Mouse (Mus musculus) heart, embryonic 11.5 days (tissue): ENCODE data around the gene Nrxn1. TPM values are rescaled to one million over a fixed set of nuclear protein-coding genes. Genes with fewer than 3 reads are reported as not detected.
"Not testable (repeated sequence)": the region's sequence is repeated elsewhere in the genome, so short reads cannot be mapped to it uniquely, and the experiment has no call there.

Experiments used
- ATAC-seq: fragments of 200-750 bp; cut with Nextera tagmentation; replicated peaks from 2 replicates; pipeline ENCODE4 v1.8.0; 2017; ENCODE audit warnings: moderate library complexity; ENCODE audit not compliant: insufficient number of reproducible peaks, low FRiP score, low TSS enrichment
- H3K27ac ChIP-seq: fragments of 300-500 bp; sonication (generic); 2 replicates; pipeline ENCODE4 v1.5.1; 2014; ENCODE audit warnings: mild to moderate bottlenecking, low read depth, low read length
- H3K27me3 ChIP-seq: fragments of 300-500 bp; sonication (generic); 2 replicates; pipeline ENCODE4 v1.6.1; 2014; ENCODE audit warnings: mild to moderate bottlenecking, low read length, mixed read lengths; ENCODE audit not compliant: control insufficient read depth, insufficient read depth
- H3K36me3 ChIP-seq: fragments of 300-500 bp; sonication (generic); 2 replicates; pipeline ENCODE4 v1.6.1; 2014; ENCODE audit warnings: mild to moderate bottlenecking, low read length, moderate library complexity, mixed read lengths; ENCODE audit not compliant: control insufficient read depth, insufficient read depth
- H3K4me1 ChIP-seq: fragments of 300-500 bp; sonication (generic); 2 replicates; pipeline ENCODE4 v1.6.1; 2014; ENCODE audit warnings: low read length; ENCODE audit not compliant: control insufficient read depth, insufficient read depth
- H3K4me2 ChIP-seq: fragments of 300-500 bp; sonication (generic); 2 replicates; pipeline ENCODE4 v1.6.1; 2014; ENCODE audit warnings: mild to moderate bottlenecking, moderate library complexity
- H3K4me3 ChIP-seq: fragments of 300-500 bp; sonication (generic); 2 replicates; pipeline ENCODE4 v1.5.1; 2014; ENCODE audit warnings: low read depth, low read length
- H3K9ac ChIP-seq: fragments of 300-500 bp; sonication (generic); 2 replicates; pipeline ENCODE4 v1.6.1; 2014; ENCODE audit warnings: mild to moderate bottlenecking, low read depth, low read length, moderate library complexity
- H3K9me3 ChIP-seq: fragments of 300-500 bp; sonication (generic); replicated peaks from 2 replicates; pipeline ENCODE4 v1.6.1; 2016; ENCODE audit warnings: low read length; ENCODE audit not compliant: control insufficient read depth
- WGBS: fragments of 180-500 bp; shearing (Covaris S2); extraction: QIAGEN DNeasy Blood & Tissue Kit; methylation state at CpG from one replicate; pipeline ENCODE4 v1.1.7; 2014; ENCODE audit not compliant: insufficient replicate concordance; 5-methylcytosine and 5-hydroxymethylcytosine counted together
- polyA plus RNA-seq: library from polyadenylated mRNA; unstranded; fragments of >200 nt; fragmentation: Nextera tagmentation; extraction: Ambion mirVana; gene quantifications from 2 replicates; pipeline ENCODE4 v1.2.1, GENCODE M21; 2014

Gene Nrxn1
- polyA plus RNA-seq, 1 experiment from 2014 or later: 2.1 TPM

DNA sequence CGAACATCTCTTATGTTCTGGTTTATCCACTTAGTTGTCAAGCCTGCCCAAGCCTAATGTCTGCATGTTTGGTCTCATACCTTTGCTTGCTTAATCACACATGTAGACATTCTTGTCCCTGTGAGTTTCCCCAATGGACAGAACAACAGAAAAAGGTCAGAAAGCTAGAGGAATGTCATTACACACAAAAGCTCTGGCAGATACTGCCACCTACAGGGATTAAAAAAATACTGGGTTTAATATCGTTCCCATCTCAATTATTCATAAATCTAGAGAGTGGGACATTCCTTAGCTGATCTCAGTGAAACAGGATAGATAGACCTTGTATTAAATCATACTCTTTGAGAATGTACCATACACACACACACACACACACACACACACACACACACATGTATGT, 823.7 kb downstream of the Nrxn1 start:
- Histone ChIP-seq H3K4me3 (no peak overlapping the region), H3K27me3 (no peaks in the 10 kb centered on the region), H3K4me1 (no peaks in the 10 kb centered on the region), H3K27ac (no peak overlapping the region), H3K4me2 (no peak overlapping the region), H3K9ac (no peak overlapping the region), H3K9me3 (no peaks in the 10 kb centered on the region), H3K36me3 (no peaks in the 10 kb centered on the region)
- no peak for ATAC-seq
- WGBS: 77% methylated on average over 2 of the region's 2 CpGs

DNA sequence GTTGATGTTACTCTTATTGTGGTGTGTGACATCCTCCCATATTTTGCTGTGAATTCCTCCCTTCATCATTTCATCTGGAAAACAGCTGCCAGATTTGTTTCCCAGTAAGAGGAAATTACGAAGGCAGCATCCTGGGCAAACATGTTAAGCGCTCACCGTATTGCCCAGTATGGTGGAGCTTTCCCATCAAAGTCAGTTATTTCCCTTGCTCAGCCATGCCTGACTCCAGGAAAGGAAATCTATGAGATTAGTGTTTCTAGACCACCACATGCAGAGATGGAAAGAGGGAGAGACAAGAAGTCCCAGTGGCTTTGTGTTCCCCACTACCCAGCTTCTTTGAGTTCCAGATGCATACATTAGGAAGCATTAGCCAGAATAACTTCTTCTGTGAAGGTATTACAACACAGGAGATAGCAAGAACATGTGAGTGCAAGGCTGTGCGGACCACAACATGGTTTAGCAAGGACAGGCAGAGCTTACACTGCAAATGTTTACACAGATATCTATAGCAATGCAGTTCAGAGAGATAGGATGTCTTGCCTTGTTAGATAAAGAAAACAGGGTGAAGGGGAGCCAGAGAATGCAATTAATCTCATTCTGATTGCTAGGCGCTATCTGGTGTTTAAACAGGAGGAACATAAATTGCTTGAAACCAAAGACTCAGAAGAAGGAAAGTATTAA, 839.3 kb downstream of the Nrxn1 start:
- Histone ChIP-seq H3K4me1 (no peaks in the 10 kb centered on the region), H3K9me3 (no peaks in the 10 kb centered on the region), H3K27ac (no peak overlapping the region), H3K4me2 (no peak overlapping the region), H3K27me3 (no peaks in the 10 kb centered on the region), H3K36me3 (no peaks in the 10 kb centered on the region), H3K9ac (no peak overlapping the region), H3K4me3 (no peak overlapping the region)
- WGBS: 37% methylated on average over 5 of the region's 5 CpGs
- ATAC-seq: 0 out of 2 replicates have a peak, but pooled peaks have one; percentile 18

DNA sequence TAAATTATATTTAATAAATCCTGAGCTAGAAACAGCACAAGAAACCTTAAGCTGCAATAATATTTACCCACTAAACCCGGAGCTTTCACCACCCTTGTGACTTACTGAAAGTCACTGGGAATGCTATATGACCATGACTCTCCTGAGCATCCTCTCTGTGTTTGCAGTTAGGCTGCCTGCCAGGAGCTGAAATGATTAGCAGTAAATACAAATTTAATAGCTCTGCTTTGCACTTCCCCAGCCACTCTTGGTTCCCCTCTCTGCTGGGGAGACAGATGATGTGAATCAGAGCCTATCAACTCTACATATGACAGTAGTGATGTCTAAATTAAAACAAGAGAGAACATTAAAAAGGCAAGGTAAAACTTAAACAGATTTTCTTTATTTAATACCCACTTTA, 840.7 kb downstream of the Nrxn1 start:
- H3K4me1 ChIP-seq: no peaks in the 10 kb centered on the region
- no peaks in the 10 kb centered on the region for H3K27me3 ChIP-seq
- WGBS: 80% methylated on average over 1 of the region's 1 CpGs
- H3K4me3 ChIP-seq: no peak overlapping the region
- no peak overlapping the region for H3K27ac ChIP-seq
- ATAC-seq: no peak
- H3K4me2 ChIP-seq: no peak overlapping the region
- H3K9ac ChIP-seq: no peak overlapping the region
- H3K9me3 ChIP-seq: no peaks in the 10 kb centered on the region
- H3K36me3 ChIP-seq: no peaks in the 10 kb centered on the region

DNA sequence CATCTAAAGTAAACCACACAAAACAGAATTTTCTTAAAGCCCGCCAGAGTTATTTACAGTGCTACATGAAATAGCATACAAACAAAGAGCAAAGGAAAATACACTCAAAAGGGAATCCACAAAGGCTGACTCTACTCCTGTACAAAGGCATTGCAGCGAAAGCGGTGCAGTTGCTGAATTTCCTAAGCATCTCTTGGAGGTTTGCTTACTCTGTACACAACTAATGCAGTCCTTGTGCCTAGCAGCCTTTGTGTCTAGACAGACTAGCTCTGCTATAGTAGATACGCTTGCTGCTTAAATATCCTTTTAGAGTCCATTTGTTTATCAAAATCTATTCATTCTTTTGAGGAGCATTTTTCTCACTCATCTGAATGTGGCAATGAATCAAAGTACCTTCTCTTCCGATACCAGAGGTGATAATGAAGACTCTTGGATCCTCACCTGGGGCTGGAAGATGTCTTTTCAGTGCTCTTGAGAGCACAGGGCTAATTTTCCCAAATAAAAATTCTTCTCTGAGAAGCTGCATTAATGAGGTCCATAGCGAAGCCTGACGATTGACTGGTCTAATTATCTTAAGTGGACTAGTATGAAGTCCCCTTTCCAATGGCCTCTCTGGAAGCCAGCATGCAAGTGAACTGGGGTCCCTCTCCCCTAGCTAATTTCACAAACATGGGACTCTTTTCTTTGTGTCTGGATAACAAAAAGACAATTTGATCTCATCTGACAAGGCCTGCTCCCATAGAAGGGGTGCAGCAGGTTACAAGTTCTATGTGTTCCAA, 845.6 kb downstream of the Nrxn1 start:
- ATAC-seq: no peak
- Histone ChIP-seq H3K4me3 (no peak overlapping the region), H3K9me3 (no peaks in the 10 kb centered on the region)

DNA sequence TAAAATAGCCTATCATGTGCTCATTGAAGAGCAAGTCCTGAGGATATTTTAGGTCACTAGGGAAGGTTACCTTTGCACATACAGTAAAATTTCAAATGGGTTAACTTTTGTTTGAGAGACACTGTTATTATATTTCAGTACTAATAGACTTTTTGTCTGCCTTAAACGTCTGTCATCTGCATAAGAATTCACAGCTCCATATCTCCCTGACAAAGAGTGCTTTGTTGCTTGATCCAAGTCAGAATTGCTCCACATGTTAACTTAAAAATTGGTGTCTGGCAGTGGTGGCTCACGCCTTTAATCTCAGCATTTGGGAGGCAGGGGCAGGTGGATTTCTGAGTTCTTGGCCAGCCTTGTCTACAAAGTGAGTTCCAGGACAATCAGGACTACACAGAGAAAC, 848.5 kb downstream of the Nrxn1 start:
- H3K9me3 ChIP-seq: no peaks in the 10 kb centered on the region
- H3K4me1 ChIP-seq: no peaks in the 10 kb centered on the region
- no peak overlapping the region for H3K4me3 ChIP-seq
- H3K4me2 ChIP-seq: no peak overlapping the region
- ATAC-seq: no peak
- H3K27me3 ChIP-seq: no peaks in the 10 kb centered on the region
- no peak overlapping the region for H3K9ac ChIP-seq
- H3K36me3 ChIP-seq: no peaks in the 10 kb centered on the region
- 58% methylated on average over 2 of the region's 2 CpGs for WGBS
- no peak overlapping the region for H3K27ac ChIP-seq

More for the DNA sequence above, 845.6 kb downstream of the Nrxn1 start:
- H3K4me1 ChIP-seq: no peaks in the 10 kb centered on the region
- WGBS: 78% methylated on average over 7 of the region's 7 CpGs
- H3K36me3 ChIP-seq: no peaks in the 10 kb centered on the region
- H3K27me3 ChIP-seq: no peaks in the 10 kb centered on the region
- H3K4me2 ChIP-seq: no peak overlapping the region
- no peak overlapping the region for H3K27ac ChIP-seq
- no peak overlapping the region for H3K9ac ChIP-seq

DNA sequence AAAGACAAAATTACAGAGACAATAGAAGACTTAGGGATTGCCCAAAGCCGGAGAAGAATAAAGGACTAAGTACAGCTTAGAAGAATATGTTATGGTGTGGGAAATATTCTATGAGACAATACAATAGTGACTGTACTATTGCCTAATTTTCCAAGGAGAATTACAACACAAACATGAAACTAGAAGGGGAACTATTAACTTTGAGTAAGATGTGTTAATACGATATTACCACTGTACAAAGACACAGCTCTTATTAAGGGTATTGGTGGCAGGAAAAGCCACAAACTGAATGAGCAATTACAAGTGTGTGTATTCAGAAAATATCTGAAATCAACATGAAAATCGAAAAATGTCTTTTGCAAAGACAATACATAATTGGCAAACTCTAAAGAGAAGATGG, 853.9 kb downstream of the Nrxn1 start:
- WGBS: 81% methylated on average over 3 of the region's 3 CpGs
- H3K9me3 ChIP-seq: no peaks in the 10 kb centered on the region
- no peak overlapping the region for H3K9ac ChIP-seq
- H3K27me3 ChIP-seq: no peaks in the 10 kb centered on the region
- no peaks in the 10 kb centered on the region for H3K36me3 ChIP-seq
- no peak for ATAC-seq
- no peak overlapping the region for H3K27ac ChIP-seq
- no peak overlapping the region for H3K4me2 ChIP-seq
- no peaks in the 10 kb centered on the region for H3K4me1 ChIP-seq
- no peak overlapping the region for H3K4me3 ChIP-seq

DNA sequence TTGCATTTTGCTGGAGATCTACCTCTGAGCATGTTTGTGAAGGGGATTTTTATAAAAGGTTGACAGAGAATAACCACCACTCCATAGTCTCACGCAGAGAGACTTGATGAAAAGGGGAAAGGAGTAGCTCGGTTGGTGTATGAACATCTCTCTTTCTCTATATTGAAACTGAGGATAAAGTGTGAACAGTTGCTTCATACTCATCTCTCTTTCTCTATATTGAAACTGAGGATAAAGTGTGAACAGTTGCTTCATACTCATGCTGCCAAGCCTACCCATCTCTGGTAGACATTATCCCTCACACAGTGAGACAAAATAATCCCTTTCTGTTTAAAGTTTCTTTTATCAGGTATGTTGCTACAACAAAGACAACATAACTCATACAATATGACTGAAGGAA, 854.4 kb downstream of the Nrxn1 start:
- ATAC-seq: no peak
- H3K4me2 ChIP-seq: no peak overlapping the region
- no peak overlapping the region for H3K27ac ChIP-seq
- H3K9ac ChIP-seq: no peak overlapping the region
- 91% methylated on average over 2 of the region's 2 CpGs for WGBS
- H3K9me3 ChIP-seq: no peaks in the 10 kb centered on the region
- no peaks in the 10 kb centered on the region for H3K36me3 ChIP-seq
- no peak overlapping the region for H3K4me3 ChIP-seq
- no peaks in the 10 kb centered on the region for H3K27me3 ChIP-seq
- no peaks in the 10 kb centered on the region for H3K4me1 ChIP-seq

DNA sequence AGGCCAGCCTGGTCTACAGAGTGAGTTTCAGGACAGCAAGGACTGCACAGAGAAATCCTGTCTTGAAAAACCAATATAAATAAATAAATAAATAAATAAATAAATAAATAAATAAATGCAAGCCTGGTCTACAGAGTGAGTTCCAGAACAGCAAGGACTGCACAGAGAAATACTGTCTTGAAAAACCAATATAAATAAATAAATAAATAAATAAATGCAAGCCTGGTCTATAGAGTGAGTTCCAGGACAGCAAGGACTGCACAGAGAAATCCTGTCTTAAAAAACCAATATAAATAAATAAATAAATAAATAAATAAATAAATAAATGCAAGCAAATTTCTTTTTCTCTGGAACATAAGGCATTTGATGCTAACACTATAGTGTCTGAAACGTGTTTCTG, 857.2 kb downstream of the Nrxn1 start:
- not testable (repeated sequence) for H3K27me3 ChIP-seq, H3K36me3 ChIP-seq, H3K4me3 ChIP-seq, H3K9me3 ChIP-seq, H3K4me1 ChIP-seq, H3K9ac ChIP-seq, H3K4me2 ChIP-seq, ATAC-seq, H3K27ac ChIP-seq
- WGBS: 78% methylated on average over 1 of the region's 1 CpGs

DNA sequence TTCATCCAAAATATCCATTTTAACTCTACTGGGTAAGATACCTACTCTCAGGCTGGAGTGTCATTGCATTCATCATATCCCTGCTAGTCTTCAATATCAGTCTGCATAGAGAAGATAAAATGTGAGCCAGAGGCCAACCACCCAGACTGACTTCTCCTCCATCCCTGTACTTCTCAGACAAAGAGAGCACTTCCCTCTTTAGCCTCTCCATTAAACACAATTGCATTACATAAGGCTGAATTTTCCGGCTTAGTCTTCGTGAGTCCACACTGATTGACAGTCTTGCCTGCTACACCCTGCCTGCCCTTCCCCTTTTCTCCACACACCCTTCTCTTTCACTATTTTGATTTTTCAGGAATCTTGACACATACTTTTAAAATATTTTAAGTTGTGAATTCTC, 858.1 kb downstream of the Nrxn1 start:
- Histone ChIP-seq H3K27ac (no peak overlapping the region), H3K36me3 (no peaks in the 10 kb centered on the region), H3K9ac (no peak overlapping the region), H3K4me1 (no peaks in the 10 kb centered on the region), H3K4me3 (no peak overlapping the region), H3K27me3 (no peaks in the 10 kb centered on the region), H3K9me3 (no peaks in the 10 kb centered on the region), H3K4me2 (no peak overlapping the region)
- no peak for ATAC-seq
- WGBS: 69% methylated on average over 2 of the region's 2 CpGs
